Mouse (Mus musculus) MEL (cell line): ENCODE results near the gene Kif26b.

ENCODE experiments used
- CHD2 ChIP-seq: IDR thresholded peaks from 2 replicates; pipeline ENCODE4 v1.6.1; 2011; ENCODE audit warnings: low read length, improper control_type of control experiment
- CTCF ChIP-seq, 3 experiments: IDR thresholded peaks in 2 of 3; conservative IDR thresholded peaks in 1 of 3; 2 replicates each; pipeline ENCODE4 v1.5.1; 2011 to 2012; ENCODE audit warnings: low read length in 3 of 3, low read depth in 2 of 3, mild to moderate bottlenecking in 2 of 3, improper control_type of control experiment in 1 of 3, inconsistent platforms in 1 of 3, mixed read lengths in 1 of 3, moderate library complexity in 1 of 3; ENCODE audit not compliant: control insufficient read depth in 1 of 3, insufficient read depth in 1 of 3, poor library complexity in 1 of 3, severe bottlenecking in 1 of 3
- E2F4 ChIP-seq: IDR thresholded peaks from 2 replicates; pipeline ENCODE4 v1.6.1; 2011; ENCODE audit warnings: low read depth, low read length, improper control_type of control experiment, borderline replicate concordance
- MYC ChIP-seq: IDR thresholded peaks from 2 replicates; pipeline ENCODE4 v1.6.1; 2011; ENCODE audit warnings: low read depth, mild to moderate bottlenecking, low read length, improper control_type of control experiment, moderate library complexity
- POLR2A ChIP-seq, 2 experiments: IDR thresholded peaks; 2 replicates each; pipeline ENCODE4 v1.6.1; 2011 to 2012; ENCODE audit warnings: low read length in 2 of 2, mild to moderate bottlenecking in 2 of 2, control low read depth in 1 of 2, improper control_type of control experiment in 1 of 2, low read depth in 1 of 2, moderate library complexity in 1 of 2; ENCODE audit not compliant: control insufficient read depth in 1 of 2, insufficient read depth in 1 of 2, poor library complexity in 1 of 2
- TCF12 ChIP-seq: IDR thresholded peaks from 2 replicates; pipeline ENCODE4 v1.6.1; 2014; ENCODE audit warnings: low read depth, mild to moderate bottlenecking, inconsistent platforms, low read length, improper control_type of control experiment, moderate library complexity
- USF1 ChIP-seq: IDR thresholded peaks from 2 replicates; pipeline ENCODE4 v1.6.1; 2014; ENCODE audit warnings: low read depth, mild to moderate bottlenecking, inconsistent platforms, low read length, improper control_type of control experiment, moderate library complexity

DNA sequence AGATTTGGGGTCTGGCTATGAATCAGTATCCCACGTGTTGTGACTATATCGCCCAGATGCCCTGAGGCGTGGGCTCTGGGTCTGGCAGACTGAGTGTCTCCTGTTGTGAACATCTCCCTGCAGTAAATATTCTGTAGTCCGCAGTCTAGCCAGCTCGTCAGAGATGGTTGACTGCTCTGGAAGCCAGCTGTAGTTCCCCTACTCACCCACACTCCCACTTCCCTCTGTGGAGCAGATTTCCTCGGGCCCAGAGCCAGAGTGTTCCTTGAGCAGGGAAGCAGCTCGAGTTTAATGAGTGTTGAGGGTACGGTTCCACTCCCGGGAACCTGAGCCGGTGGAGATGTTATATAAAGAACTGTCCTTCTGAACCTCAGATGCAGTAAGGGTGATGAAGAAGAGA, 154.7 kb downstream of the Kif26b start:
- TF ChIP-seq CHD2 (no peak), CTCF (IDR thresholded peaks at IDR 0.05 in 2 of 3, conservative IDR thresholded peaks at IDR 0.05 in 1 of 3; ENCODE audit: control insufficient read depth in 1 of 3, insufficient read depth in 1 of 3, low read depth in 2 of 3, low read length in 3 of 3, poor library complexity in 1 of 3, severe bottlenecking in 1 of 3) (no peak), POLR2A (IDR thresholded peaks at IDR 0.05; ENCODE audit: control insufficient read depth in 1 of 2, insufficient read depth in 1 of 2, low read depth in 1 of 2, low read length in 2 of 2, poor library complexity in 1 of 2) (no peak), USF1 (no peak), MYC (no peak), E2F4 (no peak), TCF12 (no peak)
